Mouse (Mus musculus) left cerebral cortex, adult 2 months (tissue): Measurements from ENCODE around the gene Matk. TPM values are rescaled to one million over a fixed set of nuclear protein-coding genes. Genes with fewer than 3 reads are reported as not detected.

ENCODE experiments used
- DNase-seq, 2 experiments: peaks; one replicate each; pipeline ENCODE4 v3.0.0; 2021 to 2022; ENCODE audit warnings: low spot score in 2 of 2, mixed read lengths in 1 of 2; ENCODE audit errors: extremely low spot score in 1 of 2
- H3K27ac ChIP-seq: fragments of 200-600 bp; 2 replicates; pipeline ENCODE4 v1.8.1; 2022
- H3K4me3 ChIP-seq: fragments of 200-600 bp; 2 replicates; pipeline ENCODE4 v1.8.1; 2022
- CTCF ChIP-seq: fragments of 200-600 bp; IDR thresholded peaks from 2 replicates; pipeline ENCODE4 v1.8.1; 2022; ENCODE audit warnings: antibody characterized with exemption, mild to moderate bottlenecking, moderate library complexity
- intact Hi-C: fragments of 180-260 bp; cut with DNase I; formaldehyde crosslinking; loops from one replicate; pipeline ENCODE4 v1.15.1; 2025
- total RNA-seq, 2 experiments: library from RNA; stranded (reverse); gene quantifications; 2 replicates each; pipeline ENCODE4 v1.2.3; 2021

The Matk gene
- total RNA-seq, 2 experiments from 2014 or later, result 212 to 221 TPM

- intact Hi-C loops, result loop anchor here (2.0 kb wide), 1 partner anchor 23 kb away; the partner anchor contains the start of gene Matk
- no peak for DNase-seq
- no peak for TF ChIP-seq CTCF
- Histone ChIP-seq H3K4me3 (peak overlapping the region; percentile 84), H3K27ac (peak overlapping the region; percentile 98)
Measured at GRCm38 (mm10) chr10:81229735-81230437, 22.8 kb upstream of the Matk start.

DNA sequence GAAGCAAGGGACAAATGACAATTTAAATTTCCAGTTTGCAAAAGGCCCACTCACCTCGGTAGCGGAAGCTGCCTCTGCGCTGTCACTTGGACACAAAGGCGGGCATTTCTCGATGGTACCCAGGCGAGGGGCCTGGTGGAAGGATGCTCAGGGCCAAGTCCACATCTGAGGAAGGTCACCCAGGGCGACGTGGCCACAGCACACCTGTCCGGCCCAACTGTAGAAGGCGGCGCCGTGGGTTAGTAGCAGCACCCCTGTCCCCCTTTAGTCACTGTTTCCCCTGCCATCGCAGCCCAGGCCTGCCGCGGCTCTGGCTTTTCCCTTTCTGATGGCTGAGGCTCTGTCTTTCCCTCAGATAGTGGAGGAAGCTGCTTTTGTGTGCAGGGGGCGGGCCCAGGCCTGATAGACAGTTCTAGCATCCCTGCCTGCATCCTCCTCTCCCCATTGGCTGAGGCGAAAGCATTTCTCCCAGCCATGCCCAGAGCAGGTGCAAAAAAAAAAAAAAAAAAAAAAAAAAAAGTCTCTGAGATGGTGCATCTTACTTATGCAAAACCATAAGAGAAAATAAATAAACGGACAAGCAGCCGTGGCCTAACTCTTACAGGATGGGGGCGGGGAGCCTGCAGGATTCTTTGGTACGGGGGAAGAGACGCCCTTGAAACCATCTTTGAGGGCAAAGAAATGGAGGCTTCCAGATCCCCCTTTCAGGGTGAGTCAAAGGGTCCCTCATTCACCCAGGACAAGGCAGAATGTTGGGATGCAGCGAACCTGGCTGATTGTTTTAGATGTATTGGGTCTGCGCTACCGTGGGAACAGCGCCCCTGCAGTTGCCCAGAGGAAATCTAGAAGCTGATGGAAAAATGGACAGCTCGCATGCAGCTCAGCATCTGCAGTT is 22.1 kb upstream of the Matk start, which contains the start of gene Atcay:
Atcay (minus strand) TSS at position 396 of the 895 bp plus-strand sequence.
- intact Hi-C loops, result loop anchor here (2.0 kb wide), 1 partner anchor 22 kb away; the partner anchor contains the start of gene Matk
- peak; percentile 80 to 83 for DNase-seq
- H3K27ac ChIP-seq, result peak within 1 kb of the TSS; percentile 98
- TF ChIP-seq CTCF, result peak; percentile 65
- H3K4me3 ChIP-seq, result peak within 1 kb of the TSS; percentile 84

DNA sequence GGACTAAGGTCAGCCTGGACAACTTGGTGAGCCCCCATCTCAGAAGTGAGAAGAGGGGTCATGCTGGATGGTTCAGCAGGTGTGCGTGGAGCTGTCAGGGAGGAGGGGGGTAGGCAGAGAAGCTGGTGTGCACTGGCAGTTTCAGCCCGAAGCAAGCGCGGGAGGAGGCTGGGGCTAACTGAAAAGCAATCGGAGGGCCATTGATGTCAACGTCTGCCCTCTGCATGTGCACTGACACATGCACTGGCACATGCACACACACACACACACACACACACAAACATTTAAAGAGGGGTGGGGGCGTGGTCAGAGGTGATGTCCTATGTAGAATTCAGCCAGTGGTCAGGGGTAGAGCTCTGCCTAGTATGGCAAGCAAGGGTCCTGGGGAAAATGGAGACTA is 21.3 kb upstream of the Matk start:
- no peak for DNase-seq
- H3K4me3 ChIP-seq, result no peak overlapping the region; the same call in 1 of the 2 replicates
- H3K27ac ChIP-seq, result peak overlapping the region; percentile 98
- TF ChIP-seq CTCF, result no peak
- intact Hi-C loops, result loop anchor here (2.0 kb wide), 1 partner anchor 21 kb away; the partner anchor contains the start of gene Matk

- DNase-seq, result peak; percentile 94 to 95
- H3K4me3 ChIP-seq, result peak within 1 kb of the TSS; percentile 75
- H3K27ac ChIP-seq, result peak within 1 kb of the TSS; percentile 82
- TF ChIP-seq CTCF, result no peak
- intact Hi-C loops, result no loop called here
Measured at GRCm38 (mm10) chr10:81232580-81233225, 20.0 kb upstream of the Matk start, which contains the start of gene Zfr2. Zfr2 (plus strand) TSS chr10:81233155.

- peak overlapping the region; percentile 82 for H3K27ac ChIP-seq
Measured at GRCm38 (mm10) chr10:81233226-81233585, 19.5 kb upstream of the Matk start.

DNA sequence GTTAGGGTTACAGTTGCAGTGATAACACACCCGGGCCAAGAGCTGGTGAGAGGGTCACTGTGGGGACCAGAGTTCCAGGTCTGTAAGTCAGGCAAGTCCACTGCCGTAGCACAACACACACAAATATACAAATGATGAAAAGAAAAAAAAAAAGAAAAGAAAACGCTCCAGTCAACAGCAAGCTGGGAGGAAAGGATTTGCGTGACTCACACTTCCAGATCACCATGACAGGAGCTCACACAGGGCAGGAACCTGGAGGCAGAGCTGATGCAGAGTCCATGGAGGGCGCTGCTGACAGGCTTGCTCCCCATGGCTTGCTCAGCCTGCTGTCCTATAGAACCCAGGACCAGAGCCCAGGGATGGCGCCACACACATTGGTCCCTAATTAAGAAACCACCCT is 18.5 kb upstream of the Matk start:
- intact Hi-C loops, result no loop called here
- Histone ChIP-seq H3K27ac (no peak overlapping the region), H3K4me3 (no peak overlapping the region; the same call in 1 of the 2 replicates)
- no peak for DNase-seq
- TF ChIP-seq CTCF, result no peak

More at GRCm38 (mm10) chr10:81233226-81233585, 19.5 kb upstream of the Matk start:
- intact Hi-C loops, result no loop called here
- H3K4me3 ChIP-seq, result peak overlapping the region; percentile 75
- no peak for TF ChIP-seq CTCF
- no peak for DNase-seq

DNA sequence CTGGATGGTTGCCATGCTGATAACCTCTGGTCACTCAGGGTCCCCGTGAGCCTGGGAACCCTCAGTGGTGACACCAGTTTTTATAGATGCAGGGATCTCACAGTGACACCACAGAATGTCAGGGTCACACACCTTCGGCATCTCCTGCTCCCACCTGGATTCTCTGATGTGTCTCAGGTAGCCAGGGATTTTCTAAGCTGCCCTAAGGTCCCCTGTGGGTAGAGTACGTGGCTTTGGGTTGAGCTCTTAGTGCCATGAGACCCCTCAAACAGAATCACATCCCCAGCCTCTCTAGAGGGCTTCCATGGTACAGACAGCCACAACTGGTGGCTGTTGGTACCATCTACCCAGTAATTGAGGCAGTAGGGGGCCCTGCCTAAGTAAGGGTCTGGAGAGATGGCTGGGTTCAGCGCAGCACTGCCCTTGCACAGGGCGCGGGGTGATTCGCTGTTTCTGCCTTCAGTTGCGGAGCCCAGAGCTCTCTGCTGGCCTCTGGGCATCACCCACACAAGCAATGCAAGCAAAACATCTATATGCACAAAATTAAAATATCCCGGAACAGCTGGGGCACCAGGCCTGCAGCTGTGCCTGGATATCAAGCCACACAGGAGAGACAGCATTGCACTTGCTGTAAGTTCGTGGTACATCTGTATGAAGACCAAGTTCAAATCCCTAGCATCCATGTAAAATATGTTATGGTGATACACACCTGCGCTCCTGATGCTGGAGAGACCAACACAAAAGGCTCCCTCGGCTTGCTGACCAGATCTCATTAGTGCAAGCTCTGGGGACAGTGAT is 16.1 kb upstream of the Matk start:
- no peak overlapping the region for H3K27ac ChIP-seq
- intact Hi-C loops, result no loop called here
- no peak for TF ChIP-seq CTCF
- H3K4me3 ChIP-seq, result no peak overlapping the region
- no peak for DNase-seq

DNA sequence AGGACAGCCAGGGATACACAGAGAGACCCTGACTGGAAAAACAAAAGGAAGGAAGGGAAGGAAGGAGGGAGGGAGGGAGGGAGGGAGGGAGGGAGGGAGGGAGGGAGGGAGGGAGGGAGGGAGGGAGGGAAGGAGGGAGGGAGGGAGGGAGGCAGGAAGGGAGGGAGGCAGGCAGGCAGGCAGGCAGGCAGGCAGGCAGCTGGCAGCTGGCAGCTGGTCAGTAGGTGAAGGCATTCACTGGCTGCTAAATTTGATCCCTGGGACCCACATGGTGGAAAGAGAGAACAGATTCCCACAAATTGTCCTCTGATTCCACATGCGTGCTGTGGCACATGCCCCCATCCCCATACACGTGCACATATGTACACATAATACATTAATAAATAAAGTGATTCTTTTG is 14.1 kb upstream of the Matk start:
- TF ChIP-seq CTCF, result no peak
- Histone ChIP-seq H3K4me3 (no peak overlapping the region), H3K27ac (no peak overlapping the region)
- DNase-seq, result no peak
- intact Hi-C loops, result no loop called here

DNA sequence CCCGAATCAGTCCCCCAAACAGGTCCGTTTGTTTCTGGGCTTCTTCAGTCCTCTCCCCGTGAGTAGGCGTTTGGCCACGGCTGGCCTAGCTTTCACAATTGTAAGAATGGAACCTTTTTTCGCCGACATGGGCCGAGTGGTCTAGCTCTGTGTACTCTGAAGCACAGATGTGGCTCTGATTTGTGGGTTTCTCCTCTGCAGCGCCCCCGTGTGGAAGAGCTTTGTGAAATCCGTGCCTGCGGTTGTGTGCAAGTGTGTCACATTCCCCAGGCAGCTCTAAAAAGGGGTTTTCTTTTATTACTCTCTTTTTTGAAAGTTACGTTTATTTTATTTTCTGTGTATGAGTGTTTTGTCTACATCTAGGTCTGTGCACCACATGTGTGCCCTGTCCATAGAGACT is 11.9 kb upstream of the Matk start:
- peak; percentile 76 for TF ChIP-seq CTCF
- Histone ChIP-seq H3K27ac (no peak overlapping the region), H3K4me3 (no peak overlapping the region)
- intact Hi-C loops, result no loop called here
- peak in 1 of 2 experiments; percentile 75 for DNase-seq

DNA sequence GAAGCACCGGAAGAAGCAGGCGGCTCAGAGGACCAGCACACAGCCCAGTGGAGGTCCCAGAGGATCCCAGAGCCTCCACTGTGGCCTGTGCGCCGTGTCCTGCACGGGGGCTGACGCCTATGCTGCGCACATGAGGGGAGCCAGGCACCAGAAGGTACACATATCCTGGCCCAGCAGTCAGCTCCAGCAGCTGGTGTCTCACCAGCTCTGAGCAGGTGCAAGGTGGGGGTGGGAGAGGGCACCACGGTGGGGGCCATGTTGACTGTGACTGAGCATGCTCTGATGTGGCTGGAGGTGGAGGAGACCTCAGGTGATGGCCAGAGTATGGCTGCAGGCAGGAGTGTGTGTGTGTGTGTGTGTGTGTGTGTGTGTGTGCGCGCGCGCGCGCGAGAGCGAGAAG is 10.7 kb upstream of the Matk start:
- H3K27ac ChIP-seq, result no peak overlapping the region
- TF ChIP-seq CTCF, result no peak
- intact Hi-C loops, result no loop called here
- H3K4me3 ChIP-seq, result no peak overlapping the region
- no peak for DNase-seq

GRCm38 (mm10) chr10:81244146-81244545 is 8.6 kb upstream of the Matk start:
- no peak for DNase-seq
- no peak overlapping the region for H3K27ac ChIP-seq
- H3K4me3 ChIP-seq, result no peak overlapping the region
- no peak for TF ChIP-seq CTCF
- intact Hi-C loops, result no loop called here
